Mouse (Mus musculus): ENCODE measurements around the gene She.
A peak's percentile ranks its signal among the peaks of the same experiment; 100 is the strongest.
"Not testable (repeated sequence)": the region's sequence is repeated elsewhere in the genome, so short reads cannot be mapped to it uniquely, and the experiment has no call there.

The She gene

GRCm38 (mm10) chr3:89862182-89862761 is 31.1 kb downstream of the She start:
- no peak for DNase-seq (ENCODE audit: low spot score in 2 of 2)

DNA sequence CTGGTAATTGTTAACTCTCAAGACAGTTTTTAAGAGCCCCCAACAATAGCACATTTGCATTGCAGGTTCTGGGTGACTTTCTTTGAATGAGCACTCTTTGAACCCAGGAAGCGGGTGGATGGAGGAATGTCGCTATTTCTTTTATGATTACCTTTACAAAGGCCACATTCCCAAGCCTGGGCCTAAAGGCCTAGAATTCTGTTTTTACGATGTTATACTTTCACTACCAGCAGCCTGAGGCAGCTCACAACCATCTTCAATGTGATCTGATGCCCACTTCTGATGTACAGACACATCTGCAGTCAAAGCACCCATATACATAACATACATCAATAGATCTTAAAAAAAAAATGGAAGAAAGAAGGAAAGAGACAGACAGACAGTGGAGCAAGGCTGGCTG is 32.1 kb downstream of the She start:
- DNase-seq (ENCODE audit: low spot score in 2 of 2): not testable (repeated sequence)

DNA sequence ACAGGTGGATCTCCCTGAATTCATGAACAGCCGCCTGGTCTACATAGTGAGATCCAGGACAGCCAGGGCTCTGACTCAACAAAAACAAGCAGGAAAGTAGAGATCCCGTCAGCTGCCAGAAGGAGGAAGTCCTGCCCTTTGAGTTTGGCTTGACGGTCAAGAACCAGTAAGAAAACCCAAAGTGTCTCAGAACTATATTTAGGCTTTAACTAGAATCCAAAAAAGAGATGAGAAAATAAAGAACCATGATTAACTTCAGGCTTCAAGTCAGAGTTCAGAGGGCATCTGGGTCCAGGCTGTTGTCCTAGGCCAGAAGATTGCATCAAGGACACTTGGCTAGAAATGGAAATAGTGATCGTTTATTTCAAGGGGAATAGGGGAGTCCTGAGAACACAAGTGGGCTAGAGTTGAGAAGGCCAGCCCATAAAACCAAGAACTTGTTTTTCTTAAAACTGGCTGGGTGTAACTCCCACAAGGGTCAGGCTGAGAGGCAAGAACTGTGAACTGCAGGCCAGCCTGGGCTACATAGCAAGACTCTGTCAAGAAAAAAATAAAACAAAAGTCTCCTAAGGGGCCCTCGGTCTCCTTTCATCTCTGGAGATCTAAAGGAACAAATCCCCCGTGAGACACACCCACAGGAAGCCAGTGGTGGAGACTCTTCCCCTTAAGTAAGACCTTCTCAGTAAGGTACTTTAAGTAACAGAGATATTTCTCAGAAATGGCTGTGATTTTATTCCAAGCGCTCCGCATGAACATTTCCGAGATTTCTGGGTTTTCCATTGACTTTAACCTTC is 32.7 kb downstream of the She start:
- no peak for DNase-seq (ENCODE audit: low spot score in 2 of 2)

- DNase-seq (ENCODE audit: low spot score in 2 of 2): no peak
These were observed 33.9 kb downstream of the She start for GRCm38 (mm10) chr3:89865020-89865419.

- no peak for DNase-seq (ENCODE audit: low spot score in 2 of 2)
These were observed 34.6 kb downstream of the She start for GRCm38 (mm10) chr3:89865764-89866163.

DNA sequence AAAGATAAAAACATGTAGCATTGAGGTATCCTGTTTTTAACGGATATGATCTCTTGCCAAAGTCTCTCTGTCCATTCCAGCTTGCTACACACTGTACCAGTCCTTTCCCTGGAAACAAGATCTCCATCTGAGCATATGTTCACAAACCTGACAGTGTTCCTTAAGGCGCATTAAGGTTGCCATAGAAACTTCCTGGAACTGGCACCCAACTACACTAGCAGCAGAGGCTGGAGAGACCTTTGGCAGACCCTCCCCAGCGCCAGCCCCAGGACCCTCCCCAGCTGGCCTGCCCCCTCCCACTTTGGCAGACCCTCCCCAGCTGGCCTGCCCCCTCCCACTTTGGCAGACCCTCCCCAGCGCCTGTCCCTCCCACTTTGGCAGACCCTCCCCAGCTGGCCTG is 36.5 kb downstream of the She start:
- no peak for DNase-seq (ENCODE audit: low spot score in 2 of 2)

- no peak for DNase-seq (ENCODE audit: low spot score in 2 of 2)
These were observed 37.2 kb downstream of the She start for GRCm38 (mm10) chr3:89868357-89868756.

- DNase-seq (ENCODE audit: low spot score in 2 of 2): no peak
These were observed 37.8 kb downstream of the She start for GRCm38 (mm10) chr3:89868956-89869355.

DNA sequence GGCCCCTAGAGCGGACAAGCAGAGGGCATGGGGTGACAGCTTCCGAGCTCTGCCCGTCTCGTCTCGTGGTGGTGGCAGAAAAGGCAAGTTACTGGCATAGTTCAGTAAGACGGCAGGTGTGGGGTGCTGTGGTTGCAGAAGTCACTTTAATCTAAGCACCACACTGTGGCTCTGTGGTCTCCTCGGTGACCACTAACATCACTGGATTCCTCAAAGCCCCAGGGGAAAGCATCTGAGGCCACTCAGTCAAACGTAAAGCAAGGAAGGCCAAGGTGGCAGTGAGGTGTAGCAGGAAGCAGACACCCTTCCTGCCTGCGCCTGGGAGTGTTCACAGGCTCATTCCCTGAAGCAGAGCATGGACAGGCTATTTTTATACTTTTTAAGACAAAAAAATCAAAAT is 38.4 kb downstream of the She start:
- DNase-seq (ENCODE audit: low spot score in 2 of 2): no peak

DNA sequence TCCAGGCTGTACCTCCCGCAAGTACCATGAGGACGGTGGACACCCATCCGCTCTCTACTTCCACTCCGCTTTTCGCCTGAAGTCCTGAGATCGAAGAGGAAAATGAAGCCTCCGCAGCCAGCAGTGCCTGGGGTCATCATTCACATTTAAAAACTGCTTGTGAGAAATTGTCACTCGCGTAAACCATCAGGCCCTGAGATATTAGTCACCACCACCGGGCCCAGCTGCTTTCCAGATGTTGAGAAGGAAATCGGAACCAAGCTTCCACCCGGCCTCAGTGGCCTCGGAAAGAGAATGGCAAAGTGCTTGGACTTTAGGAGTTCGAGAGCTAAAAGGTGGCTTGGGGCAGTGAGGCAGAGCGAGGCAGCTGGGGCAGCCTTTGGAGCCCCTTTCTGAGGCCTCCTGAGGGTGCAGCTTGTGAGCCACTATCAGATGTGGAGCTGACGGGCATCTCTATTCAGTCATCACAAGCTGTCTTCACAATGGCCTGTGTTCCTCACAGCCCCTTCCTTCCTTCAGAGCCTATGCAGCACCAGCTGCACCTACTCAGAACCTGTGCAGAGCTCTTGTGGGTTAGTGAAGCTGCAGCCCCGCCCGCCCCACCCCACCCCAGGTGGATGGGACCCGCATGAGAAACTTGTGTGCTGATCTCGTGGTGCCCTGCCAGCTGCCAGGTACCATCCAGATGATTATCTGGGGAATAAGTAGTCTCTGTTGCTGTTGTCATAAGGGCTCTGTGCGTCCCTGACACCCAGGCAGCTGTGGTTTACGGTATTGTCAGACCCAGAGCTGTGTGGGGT is 39.5 kb downstream of the She start:
- no peak for DNase-seq (ENCODE audit: low spot score in 2 of 2)

DNA sequence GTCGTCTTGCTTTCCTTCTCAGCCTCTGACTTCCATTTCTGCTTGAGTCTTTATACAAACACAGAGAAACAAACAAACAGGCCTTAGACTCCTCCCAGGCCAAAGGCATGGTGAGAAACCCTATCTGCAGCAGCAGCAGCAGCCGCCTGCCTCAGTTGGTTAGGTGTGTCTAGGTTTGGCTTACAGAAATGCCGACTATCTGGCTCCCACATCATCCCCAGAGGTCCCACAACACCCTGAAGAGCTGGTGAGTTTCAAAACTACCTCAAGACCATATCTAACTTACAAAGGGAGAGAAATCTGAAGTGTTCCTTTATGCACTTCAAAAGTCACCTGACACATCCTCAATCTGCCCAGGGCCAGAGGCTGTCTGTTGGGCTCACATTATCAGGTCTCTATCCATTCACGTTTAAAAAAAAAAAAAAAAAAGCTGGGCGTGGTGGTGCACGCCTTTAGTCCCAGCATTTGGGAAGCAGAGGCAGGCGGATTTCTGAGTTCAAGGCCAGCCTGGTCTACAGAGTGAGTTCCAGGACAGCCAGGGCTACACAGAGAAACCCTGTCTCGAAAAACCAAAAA is 40.3 kb downstream of the She start:
- DNase-seq (ENCODE audit: low spot score in 2 of 2): no peak

DNA sequence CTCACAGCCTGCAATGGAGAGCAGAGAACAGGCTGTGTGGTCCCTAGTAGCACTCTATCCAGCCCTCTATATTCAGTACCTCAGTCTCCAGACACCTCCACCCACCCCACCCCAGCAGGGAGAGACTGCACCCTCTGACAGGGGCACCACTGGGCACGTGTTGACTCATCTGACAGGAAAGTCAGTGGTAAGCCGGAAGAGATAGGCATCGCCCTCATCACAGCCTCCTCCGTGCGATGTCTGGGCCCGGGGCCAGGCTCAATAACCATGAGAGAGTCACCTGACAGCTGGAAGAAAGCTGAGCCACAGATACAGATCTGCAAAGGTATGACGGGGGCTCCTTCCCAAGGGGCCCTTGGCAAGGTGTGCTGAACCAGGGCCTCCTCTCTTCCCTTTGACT is 41.0 kb downstream of the She start:
- no peak for DNase-seq (ENCODE audit: low spot score in 2 of 2)

GRCm38 (mm10) chr3:89872684-89873083 is 41.5 kb downstream of the She start:
- no peak for DNase-seq (ENCODE audit: low spot score in 2 of 2)

GRCm38 (mm10) chr3:89874076-89874475 is 42.9 kb downstream of the She start:
- no peak for DNase-seq (ENCODE audit: low spot score in 2 of 2)

DNA sequence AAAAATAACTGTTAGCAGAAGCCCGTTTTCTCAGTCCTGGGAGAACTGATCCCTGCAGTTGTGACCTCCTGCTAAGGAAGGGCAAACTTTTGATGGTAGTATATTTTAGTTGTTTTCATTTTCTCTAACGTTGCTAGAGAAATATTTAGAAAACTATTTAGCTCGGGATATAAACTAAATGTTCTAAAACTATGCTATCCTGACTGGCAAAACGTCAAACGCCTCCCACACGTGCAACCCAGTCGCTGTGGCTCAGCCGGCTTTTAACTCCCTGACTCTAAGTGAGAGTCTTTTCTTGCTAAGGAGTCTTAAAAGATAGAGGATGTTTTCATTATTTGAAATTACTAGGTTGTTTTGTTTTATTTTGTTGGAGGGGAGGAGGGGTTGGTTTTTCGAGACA is 43.9 kb downstream of the She start:
- peak in 1 of 2 experiments; percentile 33 for DNase-seq (ENCODE audit: low spot score in 2 of 2)

- no peak for DNase-seq (ENCODE audit: low spot score in 2 of 2)
These were observed 44.6 kb downstream of the She start for GRCm38 (mm10) chr3:89875781-89876180.

- no peak for DNase-seq (ENCODE audit: low spot score in 2 of 2)
These were observed 45.3 kb downstream of the She start for GRCm38 (mm10) chr3:89876469-89876868.

- no peak for DNase-seq (ENCODE audit: low spot score in 2 of 2)
These were observed 46.0 kb downstream of the She start for GRCm38 (mm10) chr3:89877129-89877528.

DNA sequence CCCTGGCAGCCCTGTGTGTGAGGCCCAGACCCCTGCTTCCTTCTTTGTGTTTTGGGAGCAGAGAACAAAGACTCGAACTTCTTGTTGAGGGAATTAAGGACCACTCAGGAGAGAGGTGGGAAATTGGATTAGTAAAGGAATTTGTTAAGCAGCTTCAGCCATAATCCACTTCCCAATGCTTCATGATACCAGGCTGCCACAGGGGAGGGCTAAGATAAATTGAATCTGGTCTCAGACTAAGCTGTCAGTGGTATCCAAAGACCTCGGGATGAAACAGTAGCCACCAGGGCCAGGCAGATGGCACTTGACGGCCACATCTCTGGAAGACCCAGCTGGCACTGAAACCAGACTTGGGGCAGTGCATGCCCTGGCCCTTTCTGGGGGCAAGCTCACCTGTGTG is 47.3 kb downstream of the She start:
- DNase-seq (ENCODE audit: low spot score in 2 of 2): no peak

- no peak for DNase-seq (ENCODE audit: low spot score in 2 of 2)
These were observed 48.2 kb downstream of the She start for GRCm38 (mm10) chr3:89879326-89879725.

DNA sequence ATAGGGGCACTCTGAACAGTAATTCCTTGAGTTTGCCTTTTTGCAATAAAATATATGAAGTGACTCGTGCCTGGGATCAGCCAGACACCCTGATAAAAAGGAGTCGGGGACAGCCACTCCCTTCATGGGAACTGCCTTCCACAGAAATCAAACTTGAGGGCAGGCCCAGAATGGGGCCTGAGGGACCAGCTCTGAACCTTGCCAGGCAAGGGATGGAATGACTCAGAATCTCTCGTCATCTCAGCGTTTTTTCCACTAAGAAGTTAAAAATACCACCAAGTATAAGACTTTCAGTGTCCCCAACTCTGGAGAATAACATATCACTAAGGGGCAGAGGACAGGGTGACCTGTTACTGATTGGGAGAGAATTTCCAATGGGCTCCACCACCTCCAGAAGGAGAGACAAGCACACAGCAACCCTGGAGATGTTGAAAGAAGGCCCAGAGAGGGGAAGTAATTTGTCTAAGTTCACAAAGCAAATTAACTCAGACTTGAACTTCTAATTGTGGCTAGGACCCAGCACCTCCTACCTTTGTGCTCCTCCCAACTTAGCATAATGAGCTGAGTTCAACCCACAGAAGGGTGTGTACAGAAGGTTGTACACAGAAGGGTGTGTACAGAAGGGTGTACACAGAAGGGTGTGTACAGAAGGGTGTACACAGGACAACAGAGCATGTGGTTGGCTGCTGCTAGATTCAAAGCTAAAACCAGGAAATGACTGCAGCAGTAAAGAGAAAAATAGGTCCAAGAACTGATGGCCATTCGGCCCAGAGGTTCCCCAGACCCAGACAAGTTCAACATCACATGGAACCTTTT is 49.1 kb downstream of the She start:
- DNase-seq (ENCODE audit: low spot score in 2 of 2): no peak

All from frontal cortex, postnatal 36 days (tissue).